Comparison of ENCODE assay signal across 8 mouse cellular contexts in the genomic region with DNA sequence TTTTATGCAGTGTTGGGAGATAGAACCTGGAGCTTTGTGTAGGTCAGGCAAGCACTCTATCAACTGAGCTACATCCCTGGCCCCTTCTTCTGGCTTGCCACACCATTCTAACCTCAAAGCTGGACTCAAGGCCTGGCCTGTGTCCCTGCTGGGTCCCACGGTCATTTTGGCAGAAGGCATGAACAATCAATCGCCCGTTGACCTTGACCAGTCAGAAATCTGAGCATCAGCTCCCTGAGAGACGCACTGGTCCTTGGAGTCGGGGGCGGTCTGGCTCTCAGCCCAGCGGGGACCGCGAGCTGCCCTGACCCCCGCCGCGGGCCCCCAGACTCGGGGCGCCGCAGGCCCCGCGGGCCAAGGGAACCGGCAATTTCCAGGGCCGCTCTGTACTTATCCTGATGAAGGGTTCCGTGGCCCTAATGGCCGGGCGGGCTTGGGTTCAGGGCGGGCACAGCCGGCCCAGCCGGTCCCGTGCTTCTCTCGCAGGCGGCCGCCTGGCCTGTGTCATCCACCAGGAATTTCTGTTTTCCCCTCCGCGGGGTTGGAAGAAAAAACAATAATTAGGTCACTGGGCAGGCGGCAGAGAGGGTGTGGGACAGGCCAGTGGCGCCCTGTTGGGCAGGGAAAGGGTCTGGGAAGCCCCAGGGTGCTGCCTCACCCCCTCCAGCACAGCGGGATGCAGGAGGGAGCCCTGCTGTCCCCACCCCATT.
A peak's percentile ranks its signal among the peaks of the same experiment; 100 is the strongest.
DNase-seq lines count a peak whose midpoint lies in the region; ATAC-seq and TF ChIP-seq lines count a peak whose summit lies in the region.

No protein-coding gene starts in this region.

- H3K9ac ChIP-seq in embryonic facial prominence, embryonic 14.5 days (ENCODE audit: low read depth, low read length) = peak overlapping the region; percentile 60
- H3K9ac ChIP-seq in heart, embryonic 14.5 days (ENCODE audit: low read length) = peak overlapping the region; percentile 77
- H3K9ac ChIP-seq in kidney, postnatal 0 days (ENCODE audit: low read depth, low read length) = peak overlapping the region; percentile 58

- no peak for DNase-seq in cerebellum, postnatal 4 days (ENCODE audit: low spot score in 2 of 2)
- peak; percentile 74 for DNase-seq in embryonic facial prominence, embryonic 14.5 days (ENCODE audit: low spot score)
- DNase-seq in kidney, postnatal 0 days (ENCODE audit: low spot score) = peak; percentile 76
- DNase-seq in mesoderm, embryonic 11.5 days (ENCODE audit: low read depth, low spot score) = peak; percentile 64
- peak; percentile 69 for DNase-seq in testis, postnatal 10 days (ENCODE audit: low spot score)
- DNase-seq in thymus, postnatal 14 days = no peak

- no peak overlapping the region for H3K27ac ChIP-seq in embryonic facial prominence, embryonic 14.5 days (replicated peaks; ENCODE audit: low read depth, low read length)
- peak overlapping the region; percentile 95 to 96 for H3K27ac ChIP-seq in heart, embryonic 14.5 days (replicated peaks in 1 of 2; ENCODE audit: control insufficient read depth in 1 of 2, insufficient read depth in 1 of 2, low read depth in 2 of 2, low read length in 2 of 2)
- H3K27ac ChIP-seq in kidney, postnatal 0 days = peak overlapping the region; percentile 81

- peak overlapping the region; percentile 59 for H3K4me2 ChIP-seq in embryonic facial prominence, embryonic 14.5 days (ENCODE audit: low read depth, low read length)
- peak overlapping the region; percentile 77 for H3K4me2 ChIP-seq in heart, embryonic 14.5 days (ENCODE audit: low read length)
- peak overlapping the region; percentile 63 for H3K4me2 ChIP-seq in kidney, postnatal 0 days (ENCODE audit: low read length)

- ATAC-seq in cerebellum, adult (ENCODE audit: insufficient number of reproducible peaks, low FRiP score, low TSS enrichment) = 0 out of 2 replicates have a peak, but pooled peaks have one; percentile 20
- ATAC-seq in embryonic facial prominence, embryonic 14.5 days (ENCODE audit: low read depth) = peak; percentile 84
- ATAC-seq in heart, embryonic 14.5 days (ENCODE audit: insufficient number of reproducible peaks, insufficient read depth, low FRiP score, low read depth) = peak; percentile 59
- ATAC-seq in kidney, postnatal 0 days (replicated peaks; ENCODE audit: low FRiP score, low read depth) = peak; percentile 76

- peaks cover 19% of the 10 kb centered on the region for H3K4me1 ChIP-seq in embryonic facial prominence, embryonic 14.5 days (ENCODE audit: control insufficient read depth, insufficient read depth, low read length)
- peaks cover 51 to 70% of the 10 kb centered on the region in 2 experiments for H3K4me1 ChIP-seq in heart, embryonic 14.5 days (ENCODE audit: control insufficient read depth in 2 of 2, insufficient read depth in 2 of 2, low read length in 2 of 2)
- H3K4me1 ChIP-seq in kidney, postnatal 0 days (replicated peaks; ENCODE audit: insufficient read depth, low read length) = peaks cover 18% of the 10 kb centered on the region

- no peak for TF ChIP-seq CTCF in kidney, postnatal 0 days (IDR thresholded peaks at IDR 0.05; ENCODE audit: low read depth)

- peak overlapping the region; percentile 22 for H3K4me3 ChIP-seq in embryonic facial prominence, embryonic 14.5 days (ENCODE audit: low read depth, low read length)
- H3K4me3 ChIP-seq in heart, embryonic 14.5 days (ENCODE audit: control insufficient read depth in 1 of 2, insufficient read depth in 1 of 2, low read depth in 1 of 2, low read length in 2 of 2) = peak overlapping the region; percentile 20 to 27
- peak overlapping the region; percentile 14 for H3K4me3 ChIP-seq in kidney, postnatal 0 days (replicated peaks; ENCODE audit: low read depth, low read length)

- H3K27me3 ChIP-seq in embryonic facial prominence, embryonic 14.5 days (replicated peaks; ENCODE audit: control insufficient read depth, insufficient read depth, low read length) = no peaks in the 10 kb centered on the region; the same call in 1 of the 2 replicates
- no peaks in the 10 kb centered on the region for H3K27me3 ChIP-seq in heart, embryonic 14.5 days (ENCODE audit: control insufficient read depth, insufficient read depth, low read length)
- no peaks in the 10 kb centered on the region for H3K27me3 ChIP-seq in kidney, postnatal 0 days (ENCODE audit: insufficient read depth, low read length)

- 3% methylated on average over 32 of the region's 34 CpGs for WGBS in embryonic facial prominence, embryonic 14.5 days
- whole genome bisulfite sequencing in heart, embryonic 14.5 days = under 1% methylated on average over 34 of the region's 34 CpGs
- WGBS in kidney, postnatal 0 days = 3% methylated on average over 34 of the region's 34 CpGs

- H3K36me3 ChIP-seq in embryonic facial prominence, embryonic 14.5 days (ENCODE audit: control insufficient read depth, insufficient read depth, low read length) = no peaks in the 10 kb centered on the region
- no peaks in the 10 kb centered on the region for H3K36me3 ChIP-seq in heart, embryonic 14.5 days (ENCODE audit: control insufficient read depth, insufficient read depth, low read length)
- H3K36me3 ChIP-seq in kidney, postnatal 0 days (ENCODE audit: insufficient read depth, low read length) = no peaks in the 10 kb centered on the region

- H3K9me3 ChIP-seq in embryonic facial prominence, embryonic 14.5 days (ENCODE audit: control insufficient read depth, low read length) = no peaks in the 10 kb centered on the region
- no peaks in the 10 kb centered on the region for H3K9me3 ChIP-seq in heart, embryonic 14.5 days (ENCODE audit: control insufficient read depth, low read length)
- H3K9me3 ChIP-seq in kidney, postnatal 0 days (replicated peaks; ENCODE audit: low read length) = no peaks in the 10 kb centered on the region

Comparison
In these comparisons a context has a peak if more than half of its experiments do, and no peak if none do; other contexts are left out.
1. ATAC-seq: peak in every context shown above with its lines; median percentile 84 in embryonic facial prominence, embryonic 14.5 days; 76 in kidney, postnatal 0 days; 59 in heart, embryonic 14.5 days; 20 in cerebellum, adult.
2. DNase-seq: peak in embryonic facial prominence, embryonic 14.5 days (single experiment), kidney, postnatal 0 days (single experiment), mesoderm, embryonic 11.5 days (single experiment) and testis, postnatal 10 days (single experiment); none in cerebellum, postnatal 4 days (0 of 2) and thymus, postnatal 14 days (single experiment).
3. Peak in every context shown above with its lines, with median percentiles within 50 percentile points of each other: H3K4me2 ChIP-seq, H3K4me3 ChIP-seq and H3K9ac ChIP-seq.